Mouse (Mus musculus): ENCODE data around the gene Lhx6.

Gene Lhx6

DNA sequence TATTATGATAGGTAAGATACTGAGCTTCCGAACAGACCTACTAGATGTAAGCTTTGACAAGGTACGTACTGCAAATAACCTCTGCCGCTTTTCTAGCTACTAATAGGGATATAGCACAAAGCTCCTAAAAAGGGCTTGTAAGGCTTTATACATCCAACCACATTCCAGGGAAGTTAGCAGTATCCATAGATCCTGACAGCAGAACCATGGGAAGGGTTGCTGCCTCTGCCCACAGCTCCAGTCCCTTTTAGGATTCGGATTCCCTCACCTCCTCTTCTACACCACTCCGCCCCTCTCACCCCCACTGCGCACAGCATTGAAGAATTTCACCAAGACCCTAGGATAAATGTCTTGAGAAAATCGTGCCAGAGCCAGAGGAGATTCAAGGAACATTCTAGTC lies 11.9 kb downstream of the Lhx6 start:
- no peak for DNase-seq (ENCODE audit: low spot score in 2 of 2)

DNA sequence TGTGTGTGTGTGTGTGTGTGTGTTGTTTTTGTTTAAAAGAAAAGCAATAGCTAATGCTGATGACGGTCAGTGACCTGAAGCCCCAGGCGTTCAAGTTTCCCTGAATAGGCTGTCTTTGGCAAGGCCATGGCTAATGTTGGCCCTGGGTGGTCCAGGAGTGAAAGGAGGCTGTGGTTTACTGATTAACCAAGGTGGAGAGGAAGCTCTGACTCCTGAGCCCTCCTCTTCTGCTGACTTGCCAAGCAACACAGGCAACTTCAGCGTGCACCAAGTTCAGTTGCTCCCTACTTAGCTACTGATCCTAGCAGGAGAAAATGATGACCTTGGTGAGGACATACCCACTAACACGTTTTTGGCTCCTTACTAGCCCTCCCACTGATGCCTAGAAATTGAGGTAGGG lies 12.5 kb downstream of the Lhx6 start:
- DNase-seq (ENCODE audit: low spot score in 2 of 2), result no peak

DNA sequence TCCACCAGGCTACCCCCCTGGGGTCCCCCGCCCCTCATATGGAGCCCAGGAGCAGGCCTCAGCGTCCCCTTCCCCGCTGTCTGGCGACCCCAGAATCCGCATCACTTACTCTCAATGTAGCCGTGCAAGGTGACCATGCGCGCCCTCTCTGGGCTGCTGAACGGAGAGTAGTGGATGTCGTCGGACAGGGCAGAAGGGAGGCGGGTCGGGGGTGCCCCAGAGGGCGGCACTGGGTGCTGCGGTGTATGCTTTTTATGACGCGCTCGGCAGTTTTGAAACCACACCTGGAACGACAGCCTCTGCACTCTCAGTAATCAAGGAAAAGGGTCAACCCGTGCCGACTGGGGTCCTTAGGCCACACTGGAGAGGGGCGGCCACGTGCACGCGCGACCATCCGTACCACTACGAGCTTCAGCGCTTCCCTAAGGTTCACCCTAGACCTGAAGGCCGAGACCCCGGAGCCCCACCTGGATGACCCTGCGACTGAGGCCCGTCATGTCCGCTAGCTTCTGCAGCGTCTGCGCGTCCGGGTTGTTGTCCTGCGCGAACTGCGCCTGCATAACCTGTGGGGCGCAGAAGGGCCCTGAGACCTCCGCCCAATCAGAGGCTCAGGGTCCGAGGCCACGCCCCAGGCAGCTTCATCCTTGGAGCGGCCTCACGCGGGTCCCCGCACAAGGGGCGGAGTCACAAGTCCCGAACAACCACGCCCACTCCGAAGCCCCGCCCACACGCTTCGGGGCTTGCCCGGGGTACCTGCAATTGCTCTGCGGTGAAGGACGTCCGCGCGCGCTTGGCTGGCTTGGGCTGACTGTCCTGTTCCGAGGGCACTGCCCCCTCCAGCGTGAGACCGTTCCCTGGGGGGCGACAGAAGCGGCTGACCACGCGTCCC lies 14.1 kb downstream of the Lhx6 start:
- DNase-seq (ENCODE audit: low spot score in 2 of 2), result peak in 1 of 2 experiments; percentile 26

DNA sequence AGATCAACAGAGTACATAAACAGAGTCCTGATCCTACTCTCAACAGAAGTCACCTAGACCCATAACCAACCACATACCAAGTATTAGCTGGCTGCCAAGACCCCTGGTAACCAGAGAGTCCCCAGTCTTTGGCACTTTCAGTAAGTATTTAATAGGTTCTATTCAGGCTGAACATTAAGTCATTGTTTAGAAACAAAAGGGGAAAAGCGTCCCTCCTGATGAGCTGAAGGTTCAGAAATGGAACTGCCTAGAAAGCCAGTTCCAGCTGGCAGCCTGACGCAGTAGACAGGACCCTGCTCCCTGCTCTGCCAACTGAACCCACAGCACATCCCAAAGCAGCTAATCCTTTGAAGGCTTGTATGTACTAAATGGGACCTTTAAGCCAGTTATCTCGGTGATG lies 16.0 kb downstream of the Lhx6 start:
- DNase-seq (ENCODE audit: low spot score in 2 of 2), result no peak

DNA sequence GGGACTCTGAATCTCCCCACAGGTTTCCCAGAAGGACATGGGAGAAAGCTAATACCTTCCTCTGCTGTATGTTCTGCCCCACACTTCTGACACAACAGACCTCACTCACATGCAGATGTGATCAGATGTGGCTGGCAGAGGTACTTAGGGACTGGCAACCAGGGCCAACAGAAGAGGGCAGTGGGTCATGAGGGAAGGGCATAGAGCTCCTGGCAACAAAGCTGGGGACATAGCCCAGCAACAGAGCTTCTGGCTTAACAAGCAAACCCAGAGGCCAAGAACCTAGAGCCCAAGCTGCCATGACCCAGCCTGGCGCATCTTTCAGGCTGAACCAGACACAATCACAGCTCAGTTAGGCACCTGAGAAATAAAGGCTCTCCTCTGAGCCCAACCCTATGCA lies 20.2 kb downstream of the Lhx6 start:
- no peak for DNase-seq (ENCODE audit: low spot score in 2 of 2)

DNA sequence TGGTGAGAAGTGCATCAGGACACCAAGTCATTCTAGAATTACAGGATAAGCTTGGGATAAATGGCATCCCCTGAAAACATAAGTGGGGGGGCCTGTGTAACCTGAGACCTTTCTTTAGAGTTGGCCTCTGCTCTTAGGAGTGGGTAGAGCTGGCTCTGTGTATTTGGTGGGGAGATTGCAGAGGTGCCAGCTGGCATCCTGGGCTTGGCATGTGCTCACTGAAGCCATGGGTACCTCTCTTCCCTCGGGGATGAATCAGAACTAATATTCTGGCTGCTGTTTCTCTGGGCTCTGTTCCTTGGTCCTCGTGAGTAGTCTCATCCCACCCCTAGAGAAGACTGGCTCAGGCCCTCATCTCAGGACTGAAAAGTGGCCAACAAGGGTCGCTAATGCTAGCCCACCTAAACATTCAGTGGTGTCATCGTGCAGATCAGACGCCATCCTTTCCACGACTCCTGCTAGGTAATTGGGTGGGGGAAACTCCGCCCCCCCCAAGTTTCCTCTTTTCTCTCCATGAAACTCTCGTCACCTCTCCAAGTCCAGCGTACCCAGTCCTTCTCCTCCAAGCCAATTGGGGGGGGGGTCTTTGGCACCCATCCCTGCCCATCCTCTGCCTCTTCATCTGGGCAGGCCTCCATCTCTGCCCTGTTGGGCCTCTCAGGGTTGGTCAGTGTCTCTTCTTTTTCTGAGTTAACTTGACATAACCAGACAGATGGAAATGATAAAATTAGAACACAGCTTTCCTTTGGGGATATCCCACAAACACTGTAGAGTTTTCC lies 22.2 kb downstream of the Lhx6 start:
- DNase-seq (ENCODE audit: low spot score in 2 of 2), result no peak

DNA sequence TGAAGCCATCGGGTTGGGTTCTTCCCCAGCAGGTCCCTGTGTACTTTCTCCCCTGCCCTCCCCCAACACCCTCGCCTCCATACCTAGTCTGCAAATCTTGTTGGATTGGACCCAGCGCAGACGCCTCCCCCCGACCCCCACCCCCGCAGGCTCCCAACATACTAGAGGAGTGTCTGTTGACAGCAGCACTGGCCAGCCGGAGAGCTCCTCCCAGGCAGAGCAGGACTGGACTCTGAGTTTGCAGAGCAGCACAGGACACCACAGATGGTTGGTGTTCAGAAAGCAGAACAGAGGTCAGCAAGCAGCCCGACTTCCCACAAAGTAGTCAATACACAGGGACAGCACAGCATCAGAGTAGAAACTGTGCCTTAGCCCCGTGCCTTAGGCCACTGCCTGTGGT lies 23.8 kb downstream of the Lhx6 start:
- DNase-seq (ENCODE audit: low spot score in 2 of 2), result no peak

DNA sequence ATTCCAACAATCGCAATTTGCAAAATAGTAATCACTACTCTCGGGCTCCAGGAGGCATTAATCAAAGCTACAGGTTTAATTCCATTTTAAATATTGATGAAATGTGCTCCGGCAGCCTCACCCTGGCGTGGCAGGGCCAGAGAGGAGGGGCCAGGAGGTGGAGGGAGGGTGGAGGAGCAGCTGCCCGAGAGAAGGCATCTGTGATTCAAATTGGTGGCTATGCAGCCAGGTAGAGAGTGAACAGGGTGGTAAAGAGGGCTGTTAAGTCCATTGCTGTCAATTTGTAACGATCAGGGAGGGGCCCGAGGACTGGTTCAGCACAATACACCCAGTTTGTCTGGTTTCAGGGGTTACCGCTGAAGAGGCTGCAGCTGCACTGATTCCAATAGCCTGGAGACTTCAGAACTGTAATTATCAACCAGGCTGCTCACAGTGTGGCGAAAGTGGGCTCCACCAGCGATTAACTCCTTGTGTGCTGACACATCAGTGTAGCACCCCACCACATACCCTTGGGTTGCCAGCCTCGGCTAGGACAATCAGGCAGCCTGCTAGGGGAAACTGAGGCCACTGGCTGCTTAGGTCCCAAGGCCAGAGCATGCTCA lies 27.9 kb downstream of the Lhx6 start:
- DNase-seq (ENCODE audit: low spot score in 2 of 2), result no peak

DNA sequence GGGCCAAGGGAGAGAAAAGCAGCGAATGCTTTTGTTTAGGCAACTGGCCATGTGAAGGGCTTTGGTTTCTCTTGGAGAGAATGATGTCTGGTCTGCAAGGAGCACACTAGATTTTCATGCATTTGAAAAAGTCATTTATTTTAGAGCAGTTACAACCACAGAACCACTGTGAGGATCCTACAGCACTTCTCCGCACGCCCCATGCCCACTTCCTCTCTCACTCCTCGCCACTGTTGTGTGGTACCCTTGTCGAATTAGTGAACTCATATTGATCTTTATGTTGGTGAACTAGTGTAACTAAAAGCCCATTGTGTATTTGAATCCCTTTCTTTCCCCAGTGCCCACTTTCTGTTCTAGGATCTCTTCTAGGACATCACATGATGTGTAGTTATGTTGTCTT lies 30.0 kb downstream of the Lhx6 start:
- no peak for DNase-seq (ENCODE audit: low spot score in 2 of 2)

DNA sequence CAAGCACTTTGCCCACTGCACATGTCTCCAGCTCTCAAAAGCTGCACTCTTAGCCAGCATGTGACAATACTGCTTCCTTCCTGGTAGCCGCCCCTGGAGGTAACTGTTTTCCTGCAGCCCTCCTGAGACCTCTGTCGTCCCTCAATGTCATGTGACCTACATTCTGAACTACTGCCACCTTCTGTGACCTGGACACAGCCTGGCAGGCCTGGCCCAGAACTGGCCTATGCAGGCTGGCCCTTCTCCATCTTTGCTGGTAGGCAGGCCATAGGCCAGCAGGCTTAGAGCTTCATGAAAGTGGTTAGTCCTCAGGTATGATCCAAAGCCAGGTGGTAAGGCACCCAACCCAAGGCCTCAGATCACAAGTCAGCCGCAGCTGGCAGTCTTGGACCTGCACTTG lies 31.4 kb downstream of the Lhx6 start:
- DNase-seq (ENCODE audit: low spot score in 2 of 2), result no peak

DNA sequence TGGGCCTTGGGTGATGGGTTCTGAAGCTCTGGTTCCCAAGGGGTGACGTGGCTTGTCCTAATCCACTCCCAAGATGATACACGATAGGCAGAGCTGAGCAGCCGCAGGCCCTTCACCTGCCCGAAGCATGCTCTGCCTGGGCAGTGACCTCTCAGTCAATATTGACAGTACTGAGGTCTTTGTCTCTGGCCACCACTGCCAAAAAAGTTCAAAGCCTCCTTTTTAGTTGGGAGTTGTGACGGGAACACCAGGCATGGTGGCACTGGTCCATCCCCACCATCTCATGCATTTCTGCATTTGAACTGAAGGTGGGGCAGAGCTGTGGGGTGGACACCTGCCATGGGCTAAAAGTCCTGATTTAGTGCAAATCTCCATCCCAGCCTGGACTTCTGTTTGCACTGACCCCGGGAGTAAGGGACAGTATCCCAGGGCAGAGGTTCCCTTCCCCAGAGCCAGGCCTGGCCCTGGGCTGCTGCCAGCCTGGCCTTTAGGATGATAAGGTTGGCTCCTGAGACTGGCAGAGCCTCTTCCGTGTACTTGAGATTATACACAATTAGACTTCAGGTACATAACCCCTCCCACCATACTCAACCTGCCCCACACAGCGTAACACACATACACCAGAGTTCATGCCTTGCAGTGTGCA lies 33.4 kb downstream of the Lhx6 start:
- DNase-seq (ENCODE audit: low spot score in 2 of 2), result no peak

DNA sequence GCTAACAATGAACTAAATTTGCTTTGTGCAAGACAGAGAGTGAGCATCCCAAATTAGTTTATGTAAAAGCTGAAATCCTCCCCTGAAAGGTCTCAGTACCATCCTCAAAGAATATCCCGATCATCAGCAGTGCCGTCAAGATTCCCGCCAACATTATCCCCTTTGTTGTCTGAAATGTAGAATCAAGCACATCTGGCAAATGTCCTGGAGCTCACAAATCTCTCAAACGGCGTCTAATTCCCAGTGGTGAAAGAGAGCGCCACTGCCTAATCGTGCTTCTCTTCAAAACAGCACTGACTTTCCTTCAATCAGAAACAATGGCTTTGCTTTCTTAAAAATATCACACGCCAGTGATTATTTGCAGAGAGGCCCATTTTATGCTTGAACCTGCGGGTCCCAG lies 38.1 kb downstream of the Lhx6 start:
- no peak for DNase-seq (ENCODE audit: low spot score in 2 of 2)

DNA sequence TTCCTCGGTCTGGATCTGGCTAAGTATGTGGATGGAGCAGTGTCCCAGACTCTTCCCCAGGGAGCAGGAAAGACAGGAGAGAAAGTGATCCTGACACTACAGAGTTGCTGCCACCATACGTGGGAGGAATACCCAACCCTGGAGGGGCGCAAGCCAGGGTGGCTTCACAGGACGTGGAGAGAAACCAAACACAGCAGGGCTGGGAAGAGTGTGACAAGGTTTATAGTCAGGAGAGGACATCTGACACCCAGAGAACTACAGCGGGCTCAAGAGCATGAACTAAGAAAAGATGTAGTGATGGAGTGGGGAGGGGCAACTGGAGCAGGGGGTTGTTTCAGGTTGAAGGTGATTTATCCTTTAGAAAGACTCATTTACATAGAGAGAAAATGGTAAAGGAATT lies 43.8 kb downstream of the Lhx6 start:
- DNase-seq (ENCODE audit: low spot score in 2 of 2), result no peak

DNA sequence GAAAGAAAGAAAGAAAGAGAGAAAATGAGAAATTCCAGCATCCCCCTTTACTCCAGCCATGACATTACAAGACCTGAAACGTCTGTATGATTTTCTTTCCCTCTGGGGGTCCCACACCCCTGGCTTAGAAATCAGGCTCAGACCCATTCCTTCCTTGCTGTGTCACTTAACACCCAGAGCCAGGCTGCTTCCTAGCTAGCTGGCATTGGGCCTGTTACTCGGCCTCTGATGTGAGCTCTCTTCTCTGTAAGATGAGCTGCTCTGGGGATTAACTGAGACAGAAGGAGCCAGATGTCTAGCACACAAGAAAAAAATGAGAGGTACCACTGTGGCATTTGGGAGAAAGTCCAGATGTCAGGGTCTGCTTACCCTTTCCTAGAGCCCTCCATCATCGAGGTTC lies 49.0 kb downstream of the Lhx6 start:
- no peak for DNase-seq (ENCODE audit: low spot score in 2 of 2)

DNA sequence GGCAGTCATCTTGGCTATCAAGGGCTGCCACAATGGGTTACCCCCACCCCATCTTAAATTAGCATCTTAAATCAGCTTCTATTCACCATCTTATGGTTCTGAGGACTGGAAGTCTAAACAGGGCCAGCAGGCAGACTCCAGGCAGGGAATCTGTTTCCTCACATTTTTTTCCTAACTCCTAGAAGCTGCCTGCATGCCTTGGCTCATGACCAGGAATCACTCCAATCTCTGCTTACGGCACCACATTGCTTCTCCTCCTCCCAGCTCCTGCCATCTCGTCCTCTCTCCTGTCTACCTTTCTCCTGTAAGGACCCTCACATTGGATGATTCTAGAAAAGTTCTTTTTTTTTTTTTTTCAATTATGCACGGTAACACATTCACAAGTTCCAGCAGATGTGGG lies 52.0 kb downstream of the Lhx6 start:
- DNase-seq (ENCODE audit: low spot score in 2 of 2), result no peak

DNA sequence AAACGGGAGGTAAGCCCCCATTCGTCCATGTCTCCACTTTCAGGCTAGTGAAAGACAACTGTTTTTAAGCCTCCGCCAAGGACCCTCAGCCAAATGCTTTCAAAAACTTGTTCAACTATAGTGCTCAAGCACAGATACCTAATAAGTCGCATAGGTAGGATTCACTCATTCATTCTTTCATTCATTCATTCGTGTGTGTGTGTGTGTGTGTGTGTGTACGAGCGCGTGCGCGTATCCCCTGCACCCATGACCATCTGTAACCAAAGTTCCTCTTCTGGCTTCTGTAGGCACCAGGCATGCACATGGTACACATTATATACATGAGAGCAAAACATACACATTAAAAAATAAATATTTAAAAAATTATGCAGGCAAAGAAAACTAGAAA lies 55.6 kb downstream of the Lhx6 start:
- DNase-seq (ENCODE audit: low spot score in 2 of 2), result no peak

DNA sequence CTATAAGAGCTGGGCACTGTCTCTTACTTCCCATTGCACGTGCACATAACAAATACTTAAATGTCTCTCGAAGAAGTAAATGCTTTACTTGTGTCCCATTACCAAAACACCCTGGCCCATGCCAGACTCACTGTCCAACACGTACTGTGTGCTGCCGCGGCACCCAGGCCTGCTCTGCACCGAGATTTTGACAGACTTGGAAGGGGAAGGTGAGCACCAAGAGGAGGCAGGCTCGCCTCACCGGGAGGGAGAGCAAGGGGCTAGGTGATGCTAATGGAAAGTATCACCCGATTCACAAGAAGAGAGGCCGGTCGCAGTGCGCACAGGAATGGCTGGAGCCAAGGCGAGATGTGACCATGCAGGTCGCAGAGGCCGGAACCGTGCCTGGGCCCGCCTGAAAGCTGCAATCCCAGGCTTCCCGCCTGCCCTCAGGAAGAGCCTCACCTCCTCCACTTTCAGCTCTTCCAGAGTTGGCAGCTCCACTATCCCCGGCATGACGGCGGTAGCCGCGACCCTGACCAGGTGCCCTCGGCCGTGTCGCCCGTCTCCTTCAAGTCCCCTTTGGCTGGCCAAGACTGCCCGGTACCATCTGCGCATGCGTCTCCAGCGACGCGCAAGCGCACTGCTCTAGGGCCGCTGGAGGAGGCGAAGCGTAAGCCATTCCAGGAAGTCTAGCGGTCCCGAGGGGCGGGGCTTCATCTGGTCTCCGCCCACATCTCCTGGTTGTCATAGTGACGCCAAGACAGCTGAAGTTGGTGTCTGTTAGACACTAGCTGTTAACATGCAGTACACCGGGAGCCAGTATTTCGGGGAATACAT lies 56.3 kb downstream of the Lhx6 start, which contains the start of the genes Ndufa8 and Morn5:
Gene Ndufa8 (minus strand): TSS at position 659 of the 819 bp plus-strand sequence.
Gene Morn5 (plus strand): TSS at position 711 of the 819 bp plus-strand sequence.
- DNase-seq (ENCODE audit: low spot score in 2 of 2), result peak; percentile 92 to 98

DNA sequence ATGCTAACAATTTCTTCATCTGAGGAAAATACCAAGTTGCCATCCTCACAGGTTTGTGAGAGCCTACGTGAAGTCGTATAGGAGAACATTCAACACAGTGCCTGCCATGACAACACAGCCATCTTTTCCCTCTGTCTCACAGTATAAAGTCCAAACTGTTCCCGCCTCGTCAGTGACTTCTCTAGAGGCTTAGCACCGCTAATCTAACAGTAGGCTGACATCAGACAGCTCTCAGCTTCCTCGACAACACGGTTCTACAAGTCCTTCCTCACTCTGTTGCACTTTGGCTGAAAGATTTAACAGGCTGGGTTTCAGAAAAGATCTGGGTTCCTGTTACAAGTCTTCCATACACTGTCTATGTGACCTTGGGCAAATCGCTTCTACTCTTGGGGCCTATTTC lies 57.0 kb downstream of the Lhx6 start:
- no peak for DNase-seq (ENCODE audit: low spot score in 2 of 2)

DNA sequence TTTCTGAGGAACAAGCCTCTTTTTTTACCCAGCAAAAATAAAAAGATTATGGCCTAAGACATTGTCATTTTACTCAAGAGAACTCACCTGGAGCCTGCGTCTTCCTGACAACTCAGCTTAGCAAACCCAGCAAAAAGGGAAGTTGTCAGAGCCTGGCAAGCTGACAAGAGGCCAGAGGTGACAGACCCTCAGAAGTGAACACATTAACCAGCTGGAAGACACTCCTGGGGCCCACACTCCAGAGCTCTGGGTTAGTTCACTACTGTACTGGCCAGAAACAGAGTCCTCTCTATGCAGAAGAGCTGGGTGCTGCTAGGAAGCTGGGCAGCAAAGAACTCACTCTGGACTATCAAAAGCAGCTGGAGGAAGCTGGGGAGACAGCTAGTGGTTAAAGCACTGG lies 64.3 kb downstream of the Lhx6 start:
- no peak for DNase-seq (ENCODE audit: low spot score in 2 of 2)

DNA sequence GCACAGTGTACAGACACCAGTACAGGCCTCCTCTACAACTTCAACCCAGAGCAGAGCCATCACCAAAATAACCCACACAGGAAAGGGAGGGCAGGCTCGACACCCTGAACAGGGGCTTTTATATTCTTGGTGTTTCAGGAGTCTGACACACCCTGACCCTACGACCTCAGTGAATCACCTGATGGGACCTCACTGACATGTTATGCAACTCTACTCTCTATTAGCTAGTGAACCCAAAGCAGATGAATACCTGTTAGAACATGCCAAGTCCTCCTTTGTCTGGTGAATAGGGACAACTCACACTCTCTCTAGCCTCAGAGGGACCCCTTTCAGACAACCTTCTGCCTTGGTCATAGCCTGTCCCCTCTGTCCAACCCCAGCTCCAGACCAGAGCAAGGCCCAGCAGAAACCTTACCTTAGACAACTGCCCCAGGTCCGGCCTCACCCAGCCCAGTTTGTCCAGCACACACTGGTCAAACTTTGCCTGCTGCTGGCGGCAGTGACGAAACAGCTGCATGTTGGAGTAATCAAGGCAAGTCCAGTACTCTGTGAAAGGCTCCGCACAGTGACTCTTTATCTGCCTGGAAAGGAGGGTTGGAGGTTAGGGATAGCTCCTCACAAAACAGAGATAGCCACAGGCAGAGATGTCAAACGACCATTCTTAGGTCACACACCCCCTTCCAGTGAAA lies 65.8 kb downstream of the Lhx6 start:
- DNase-seq (ENCODE audit: low spot score in 2 of 2), result no peak
